Mouse (Mus musculus) small intestine, adult 2 months (tissue): Measurements from ENCODE around the gene Cyp2c40.
"Not testable (repeated sequence)": the region's sequence is repeated elsewhere in the genome, so short reads cannot be mapped to it uniquely, and the experiment has no call there.

Experiments used
- CTCF ChIP-seq: fragments of 200-500 bp; IDR thresholded peaks from 2 replicates; pipeline ENCODE4 v1.5.1; 2012; ENCODE audit warnings: low read depth, mild to moderate bottlenecking, control low read depth, inconsistent platforms, low read length, moderate library complexity, mixed read lengths; ENCODE audit not compliant: insufficient replicate concordance, insufficient read length; ENCODE audit errors: extremely low read depth
- POLR2A ChIP-seq: fragments of 200-500 bp; IDR thresholded peaks from 2 replicates; pipeline ENCODE4 v1.6.1; 2012; ENCODE audit warnings: low read depth, mild to moderate bottlenecking, control low read depth, inconsistent platforms, low read length, moderate library complexity

- TF ChIP-seq CTCF, POLR2A: not testable (repeated sequence)
Observed at GRCm38 (mm10) chr19:39815991-39816390, 3.4 kb upstream of the Cyp2c40 start.
